Mouse (Mus musculus): ENCODE measurements around the gene Amz1.

Amz1 gene

DNA sequence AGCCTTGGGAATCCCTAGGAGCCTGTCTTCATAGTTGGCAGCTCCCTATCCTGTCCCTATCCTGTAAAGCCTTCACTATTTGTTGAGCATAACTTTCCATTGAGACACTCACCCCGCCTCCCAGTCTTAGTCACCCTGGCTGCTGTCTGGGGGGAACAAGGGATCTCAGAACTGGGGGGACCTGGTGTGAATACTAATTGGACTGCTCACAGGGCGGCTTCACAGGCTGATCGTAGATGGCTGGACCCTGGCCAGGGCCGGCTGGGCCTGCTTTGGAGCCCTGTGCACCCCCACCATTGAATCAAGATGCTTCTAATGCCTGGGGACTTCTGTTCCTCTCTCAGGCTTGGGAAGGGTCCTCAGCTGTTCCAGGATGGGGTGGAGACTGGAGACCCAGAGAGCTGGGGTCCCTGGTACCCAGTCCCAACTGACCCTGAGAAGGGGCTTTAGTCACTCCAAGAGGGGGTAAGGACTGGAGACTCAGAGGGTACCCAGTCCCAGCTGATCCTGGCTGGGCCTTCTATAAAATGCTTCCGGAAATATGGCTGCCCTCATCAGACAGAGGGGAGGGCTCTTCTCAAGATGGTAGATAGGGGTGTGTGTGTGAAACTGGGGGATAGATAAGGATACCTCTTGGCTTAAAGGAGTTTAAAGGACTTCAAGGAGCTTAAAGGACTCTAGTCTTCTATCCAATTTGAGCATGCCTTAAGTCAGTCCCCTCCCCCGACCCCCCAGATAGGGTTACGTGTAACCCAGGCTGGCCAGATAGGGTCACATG is 2.3 kb downstream of the Amz1 start:
- DNase-seq (ENCODE audit: low read depth): no peak

DNA sequence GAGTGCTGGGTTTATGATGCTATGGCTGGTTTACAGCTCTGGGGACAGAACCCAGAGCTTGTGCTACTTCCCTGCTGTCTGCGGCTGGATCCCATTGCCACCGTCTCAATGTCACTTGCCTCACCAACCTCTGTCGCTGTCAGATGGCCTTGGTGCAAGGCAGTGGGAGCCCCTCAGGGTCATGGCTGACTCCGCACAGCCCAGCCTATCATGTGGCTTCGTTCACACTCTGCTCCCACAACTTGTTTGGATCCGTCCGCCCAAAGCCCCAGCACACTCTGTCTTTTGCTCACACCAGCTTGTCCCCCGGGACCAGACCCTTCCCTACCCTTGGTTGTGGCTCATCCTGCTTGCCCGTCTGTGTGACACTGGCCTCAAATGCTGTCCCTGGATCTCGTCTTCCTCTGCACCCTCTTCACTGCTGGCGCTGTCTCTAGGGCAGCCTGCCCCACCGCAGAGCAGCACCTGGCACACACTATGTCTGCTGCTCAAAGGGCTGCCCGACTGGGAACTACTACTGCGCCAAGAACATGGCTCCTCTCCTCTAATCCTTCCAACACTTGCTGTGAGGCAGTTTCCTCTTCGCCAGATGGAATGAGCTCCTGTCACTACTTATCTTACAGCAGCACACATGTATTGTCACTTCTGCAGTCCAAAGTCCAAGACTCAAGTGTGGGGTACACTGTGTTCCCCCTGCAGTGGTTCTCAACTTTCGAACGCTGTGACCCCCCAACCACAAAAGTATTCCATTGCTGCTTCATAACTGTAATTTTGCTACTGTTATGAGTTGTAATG is 3.2 kb downstream of the Amz1 start:
- DNase-seq (ENCODE audit: low read depth): no peak

DNA sequence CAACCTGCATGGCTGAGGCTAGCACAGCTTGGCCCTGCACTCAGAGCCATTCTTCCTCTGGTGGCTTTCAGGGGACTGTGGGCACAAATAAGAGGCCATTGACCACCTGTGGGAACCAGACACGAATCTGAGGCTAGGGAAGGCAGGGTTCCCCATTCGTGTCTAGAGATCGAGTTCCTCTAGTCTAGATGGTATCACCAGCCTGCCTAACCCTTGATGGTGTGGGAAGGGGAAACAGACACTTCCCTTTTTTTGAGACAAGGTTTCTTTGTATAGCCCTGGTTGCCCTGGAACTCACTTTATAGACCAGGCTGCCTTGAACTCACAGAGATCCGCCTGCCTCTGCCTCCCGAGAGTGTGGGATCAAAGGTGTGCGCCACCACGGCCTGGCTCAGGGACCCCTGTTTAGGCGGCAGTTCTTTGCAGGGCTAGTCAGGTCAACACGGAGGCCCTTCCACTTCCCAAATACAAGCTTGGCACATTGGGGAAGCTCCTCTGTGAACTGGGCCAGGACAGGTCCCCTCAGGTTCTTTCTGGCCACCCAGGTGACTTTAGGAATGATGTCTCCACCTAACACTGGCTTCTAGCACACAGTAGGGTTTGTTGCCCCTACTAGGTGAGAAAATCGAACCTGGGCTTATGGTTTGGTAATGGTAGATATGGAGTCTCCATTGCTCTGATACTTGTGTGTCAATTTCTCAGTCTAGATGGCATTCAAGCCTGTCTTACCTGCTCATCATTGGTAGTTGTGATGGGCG is 7.3 kb downstream of the Amz1 start:
- no peak for DNase-seq (ENCODE audit: low read depth)

DNA sequence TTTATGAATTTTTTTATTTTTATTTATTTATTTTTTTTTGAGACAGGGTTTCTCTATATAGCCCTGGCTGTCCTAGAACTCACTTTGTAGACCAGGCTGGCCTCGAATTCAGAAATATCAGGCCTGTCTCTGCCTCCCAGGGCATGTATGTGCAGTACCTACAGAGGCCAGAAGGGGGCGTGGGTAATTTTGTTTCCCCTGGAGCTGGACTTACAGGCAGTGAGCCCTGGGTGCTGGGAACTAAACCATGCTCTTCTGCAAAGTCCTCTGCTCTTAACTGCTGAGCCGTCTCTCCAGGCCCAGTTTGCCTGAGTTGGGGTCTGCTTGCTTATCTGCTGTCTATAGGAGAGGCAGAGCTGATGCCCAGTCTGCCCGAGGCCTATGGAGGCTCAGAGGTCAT is 8.3 kb downstream of the Amz1 start:
- peak; percentile 67 for DNase-seq (ENCODE audit: low read depth)

DNA sequence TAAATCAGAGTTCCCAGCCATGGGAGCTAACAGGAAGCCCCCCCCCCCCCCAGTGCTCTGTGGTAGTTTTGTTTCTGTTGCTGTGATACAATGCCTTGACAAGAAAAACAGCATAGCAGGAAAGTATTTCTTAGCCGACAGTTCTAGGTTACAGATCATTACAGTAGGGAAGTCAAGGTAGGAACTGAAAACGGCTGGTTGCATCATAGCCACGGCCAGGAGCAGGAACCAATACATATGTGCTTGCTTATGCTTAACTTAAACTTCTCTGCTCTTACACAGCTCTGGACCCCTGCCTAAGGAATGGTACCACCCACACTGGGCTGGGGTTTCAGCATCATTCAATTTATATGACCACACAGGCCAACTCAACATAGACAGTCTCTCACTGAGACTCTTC is 9.4 kb downstream of the Amz1 start:
- DNase-seq (ENCODE audit: low read depth): no peak

DNA sequence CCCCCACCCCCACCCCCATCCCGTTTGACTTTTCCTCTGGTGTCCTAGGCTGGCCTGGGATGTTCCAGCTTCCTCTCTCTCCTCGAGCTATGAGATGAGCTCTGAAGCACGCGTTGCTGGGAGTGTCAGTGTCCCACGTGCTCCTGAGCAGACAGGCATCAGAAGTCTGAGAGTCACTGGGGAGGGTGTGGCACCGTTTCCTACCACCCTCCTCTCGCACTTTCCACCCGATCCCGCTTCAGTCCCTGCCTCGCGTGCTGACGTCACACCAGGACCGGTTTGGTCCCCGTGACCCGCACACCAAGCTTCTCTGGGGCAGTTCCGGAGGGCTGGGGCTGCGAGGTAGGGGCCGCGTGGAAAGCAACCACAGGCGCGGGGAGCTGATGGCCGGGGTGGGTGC is 11.4 kb downstream of the Amz1 start:
- peak; percentile 65 for DNase-seq (ENCODE audit: low read depth)

DNA sequence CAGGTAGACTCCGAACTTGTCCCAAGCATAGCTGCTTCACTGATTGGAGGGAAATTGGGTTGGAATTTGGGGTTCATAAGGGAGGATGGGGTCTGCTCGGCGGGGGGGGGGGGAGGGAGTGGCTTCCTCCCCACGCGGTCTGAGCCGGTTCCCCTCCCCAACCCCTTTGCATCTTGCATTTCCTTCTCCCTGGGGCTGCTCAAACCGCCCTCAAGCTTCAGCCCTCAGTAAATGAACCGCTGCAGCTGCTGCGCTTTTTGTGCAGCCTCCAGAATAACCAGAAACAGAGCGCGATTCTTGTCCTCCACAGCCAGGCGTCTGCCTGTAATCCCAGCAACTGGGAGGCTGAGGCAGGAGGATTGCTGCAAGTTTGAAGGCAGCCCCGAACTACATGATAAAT is 12.2 kb downstream of the Amz1 start:
- DNase-seq (ENCODE audit: low read depth): peak; percentile 37

DNA sequence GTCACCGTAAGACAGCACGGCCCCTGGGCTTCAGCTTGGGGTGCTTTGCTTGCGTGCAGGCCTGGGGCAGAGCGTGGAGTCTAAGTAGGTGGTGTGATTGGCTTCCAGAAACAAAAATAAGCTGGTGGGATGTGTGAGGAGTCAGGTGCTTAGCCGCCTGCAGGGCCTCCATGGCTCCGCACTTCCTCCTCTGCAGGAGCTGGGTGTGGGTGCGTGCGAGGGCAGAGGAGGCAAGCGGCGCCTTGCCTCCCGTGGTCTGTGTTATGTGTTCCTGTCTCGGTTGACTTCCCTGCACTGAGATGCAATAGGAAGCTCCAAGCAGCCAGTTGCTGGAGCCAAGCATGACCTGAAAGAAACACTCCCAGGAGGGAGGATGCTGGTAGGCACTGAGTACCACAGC is 15.9 kb downstream of the Amz1 start:
- DNase-seq (ENCODE audit: low read depth): no peak

DNA sequence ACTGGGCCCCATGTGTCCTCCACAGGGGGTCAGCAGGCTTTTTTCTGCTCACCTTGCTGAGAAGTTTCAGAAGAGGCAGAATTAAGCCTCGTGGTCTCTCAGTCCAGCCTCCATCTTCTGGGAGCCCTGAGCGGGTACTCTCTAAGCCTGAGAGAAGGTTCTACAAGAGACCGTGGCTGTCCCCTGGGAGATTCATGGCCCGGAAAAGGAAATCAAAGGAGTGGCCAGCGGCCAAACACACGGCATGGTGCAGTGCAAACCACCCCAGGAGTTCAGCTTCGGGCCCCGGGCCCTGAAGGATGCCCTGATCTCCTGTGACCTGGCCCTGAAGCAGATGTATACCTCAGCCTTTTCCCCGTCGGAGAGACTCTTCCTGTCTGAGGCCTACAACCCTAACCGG is 17.1 kb downstream of the Amz1 start:
- no peak for DNase-seq (ENCODE audit: low read depth)

DNA sequence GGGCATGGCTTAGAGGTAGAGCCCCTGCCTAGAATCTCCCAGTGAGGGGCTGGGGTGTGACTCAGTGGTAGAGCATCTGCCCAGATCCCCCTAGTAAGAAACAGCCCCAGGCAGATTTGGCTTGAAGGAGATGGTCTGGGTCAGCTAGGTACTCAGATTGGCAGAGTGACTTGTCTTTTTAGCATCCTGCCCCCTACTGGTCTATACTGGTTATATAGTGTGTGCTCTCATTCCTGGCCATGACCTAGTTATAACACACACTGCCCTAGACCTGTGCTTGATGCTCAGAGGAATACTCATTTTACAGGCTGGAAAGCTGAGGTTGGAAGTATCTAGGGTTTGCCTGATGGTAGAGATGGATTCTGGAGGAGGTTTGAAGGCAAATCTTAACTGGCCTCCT is 17.9 kb downstream of the Amz1 start:
- DNase-seq (ENCODE audit: low read depth): peak; percentile 50

DNA sequence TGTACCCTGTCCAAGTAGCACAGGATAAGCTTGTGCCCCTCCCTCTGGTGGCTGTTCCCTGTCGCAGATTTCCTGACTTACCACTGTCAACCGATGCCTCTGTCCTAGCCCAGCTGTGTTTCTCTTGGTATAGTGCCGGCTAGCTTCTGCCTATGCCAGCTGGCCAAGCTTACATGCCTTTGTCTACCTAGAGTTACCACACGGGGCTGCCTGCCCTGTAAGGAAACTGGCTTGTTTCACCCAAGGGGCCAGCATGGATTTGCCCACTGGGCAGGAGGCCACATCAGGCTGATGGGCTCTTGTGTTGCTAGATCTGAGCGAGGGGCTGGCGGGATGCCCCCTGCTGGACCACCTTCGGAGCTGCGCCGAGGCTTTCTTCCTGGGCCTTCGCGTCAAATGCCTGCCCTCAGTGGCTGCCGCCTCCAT is 19.8 kb downstream of the Amz1 start:
- no peak for DNase-seq (ENCODE audit: low read depth)

DNA sequence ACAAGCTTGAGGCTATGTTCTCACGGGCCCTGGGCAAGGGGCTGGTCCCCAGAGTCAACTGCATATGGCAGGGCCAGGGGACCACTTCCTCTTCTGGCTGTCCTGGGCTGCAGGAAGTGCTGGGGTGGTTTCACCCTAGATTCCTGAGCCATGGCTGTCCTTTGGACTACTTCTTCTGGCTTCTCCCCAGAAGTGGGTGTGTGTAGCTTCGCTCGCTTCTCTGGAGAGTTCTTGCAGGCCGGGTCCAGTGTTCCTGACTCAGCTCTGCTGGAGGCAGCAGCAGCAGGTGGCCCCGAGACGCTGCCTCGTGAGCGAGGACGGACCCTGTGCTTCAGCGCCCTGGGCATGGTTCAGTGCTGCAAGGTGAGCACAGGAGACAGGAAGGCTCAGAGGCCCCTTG is 24.5 kb downstream of the Amz1 start:
- no peak for DNase-seq (ENCODE audit: low read depth)

DNA sequence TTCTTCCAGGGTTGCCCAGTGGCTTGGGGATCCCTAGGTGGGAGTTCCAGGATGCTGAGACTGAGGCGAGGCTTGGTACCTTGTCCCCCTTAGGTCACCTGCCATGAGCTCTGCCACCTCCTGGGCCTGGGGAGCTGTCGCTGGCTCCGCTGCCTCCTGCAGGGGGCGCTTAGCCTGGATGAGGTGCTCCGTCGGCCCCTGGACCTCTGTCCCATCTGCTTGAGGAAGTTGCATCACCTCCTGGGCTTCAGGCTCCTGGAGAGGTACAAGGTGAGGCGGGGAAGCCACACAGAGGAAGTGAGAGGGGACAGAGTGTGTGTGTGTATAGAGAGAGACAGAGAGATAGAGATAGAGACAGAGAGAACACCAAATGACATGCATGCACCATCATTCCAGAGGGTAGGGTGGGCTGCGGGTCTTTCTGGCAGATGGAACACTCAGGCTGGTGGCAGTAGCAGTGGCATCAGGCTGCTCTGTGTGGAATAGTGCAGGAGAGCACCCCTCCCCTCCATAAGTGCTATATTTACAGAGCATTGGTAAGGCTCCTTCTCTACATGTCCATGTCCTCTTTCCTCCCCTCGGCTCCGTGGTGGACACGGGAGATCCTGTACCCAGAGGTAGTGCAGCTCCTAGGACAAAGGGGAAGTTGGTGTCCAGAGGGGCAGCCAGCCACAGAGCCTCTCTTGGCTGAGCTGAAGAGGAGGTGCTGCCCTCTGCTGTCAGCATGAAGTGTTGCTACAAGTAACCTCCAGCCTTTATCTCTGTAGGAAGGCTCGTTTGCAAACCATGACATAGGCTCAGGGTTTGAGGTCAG is 25.3 kb downstream of the Amz1 start:
- DNase-seq (ENCODE audit: low read depth): peak; percentile 80

DNA sequence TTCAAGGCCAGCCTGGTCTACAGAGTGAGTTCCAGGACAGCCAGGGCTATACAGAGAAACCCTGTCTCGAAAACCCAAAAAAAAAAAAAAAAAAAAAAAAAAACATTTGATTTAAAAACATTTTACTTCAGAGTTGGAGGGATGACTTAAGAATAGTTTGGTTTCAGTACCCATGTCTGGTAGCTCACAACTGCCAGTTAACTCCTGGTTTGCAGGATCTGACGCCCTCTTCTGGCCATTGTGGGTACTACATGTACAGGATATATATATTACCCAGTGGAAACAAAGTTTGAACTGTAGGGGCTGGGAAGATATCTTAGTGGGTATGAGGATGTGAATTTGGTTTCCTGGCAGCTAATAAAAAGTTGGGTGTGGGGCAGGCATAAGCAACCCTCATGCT is 27.0 kb downstream of the Amz1 start:
- DNase-seq (ENCODE audit: low read depth): peak; percentile 68

DNA sequence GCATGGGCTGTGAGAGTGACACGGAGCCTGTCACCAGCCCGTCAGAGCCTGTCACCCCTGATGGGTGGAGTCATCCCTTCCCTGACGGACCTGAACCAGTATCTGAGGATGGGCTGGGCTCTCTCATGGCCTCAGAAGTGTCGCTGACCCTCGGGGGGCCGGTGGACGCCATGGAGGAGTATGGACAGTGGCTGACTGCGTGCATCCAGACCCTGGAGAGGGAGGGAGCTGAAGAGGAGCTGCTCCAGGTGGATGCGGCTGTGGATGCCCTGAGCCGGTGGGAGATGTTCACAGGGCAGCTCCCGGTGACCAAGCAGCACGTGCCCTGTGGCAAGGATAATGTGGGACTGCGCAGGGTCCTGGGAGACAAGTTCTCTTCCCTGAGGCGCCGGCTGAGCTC is 28.1 kb downstream of the Amz1 start:
- no peak for DNase-seq (ENCODE audit: low read depth)

DNA sequence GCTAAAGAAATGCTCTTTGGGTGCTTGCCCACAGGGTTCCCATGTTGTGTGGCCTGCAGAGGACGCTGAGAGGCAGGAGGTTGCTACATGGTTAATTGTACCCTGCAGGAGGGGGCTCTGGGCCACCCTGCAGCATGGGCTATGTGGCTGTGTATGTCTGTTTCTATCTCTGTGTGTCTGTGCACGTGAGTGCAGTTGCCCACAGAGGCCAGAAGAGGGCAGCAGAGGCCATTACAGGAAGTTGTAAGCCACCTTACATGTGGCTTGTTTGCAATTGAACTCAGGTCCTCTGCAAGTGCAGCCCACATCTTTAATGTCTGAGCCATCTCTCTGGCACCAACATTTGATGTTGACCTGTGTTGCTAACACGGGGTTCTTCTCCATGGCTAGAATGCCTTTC is 28.7 kb downstream of the Amz1 start:
- no peak for DNase-seq (ENCODE audit: low read depth)

DNA sequence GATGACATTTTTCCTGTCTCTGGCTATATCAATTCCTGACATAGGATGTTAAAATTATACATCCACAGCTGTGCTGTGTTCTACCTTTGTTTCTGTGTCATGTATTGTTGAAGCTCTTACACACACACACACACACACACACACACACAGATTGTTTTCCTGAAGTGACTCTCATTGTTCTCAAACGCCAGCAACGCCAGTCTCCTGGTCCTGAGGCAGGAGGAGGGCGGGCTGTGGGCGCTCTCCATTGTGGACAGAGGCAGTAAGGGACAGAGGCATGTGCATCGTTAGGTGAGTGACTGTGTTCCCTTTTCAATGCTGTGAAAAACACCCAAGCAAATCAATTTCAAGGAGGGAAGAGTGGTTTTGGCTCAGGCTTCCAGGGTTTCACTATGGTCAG is 29.3 kb downstream of the Amz1 start:
- DNase-seq (ENCODE audit: low read depth): no peak

DNA sequence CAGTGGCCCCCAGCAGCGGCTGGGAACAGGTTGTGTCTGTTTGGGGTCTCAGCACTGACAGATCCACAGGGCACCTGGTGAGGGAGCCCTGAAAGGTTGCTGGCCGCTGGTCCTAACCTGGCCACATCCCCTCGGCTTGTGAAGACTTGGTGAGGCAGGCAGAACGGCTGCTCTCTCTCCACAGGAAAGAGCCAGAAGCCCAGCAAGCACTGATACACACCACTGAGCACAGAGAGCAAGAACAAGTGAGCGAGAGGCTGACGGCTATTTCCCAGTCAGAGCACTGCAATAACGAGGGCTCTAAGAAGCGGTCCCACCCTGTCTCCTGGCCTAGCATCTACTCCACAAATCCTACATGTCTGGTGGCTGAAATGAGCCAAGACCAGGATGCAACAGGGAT is 34.9 kb downstream of the Amz1 start:
- no peak for DNase-seq (ENCODE audit: low read depth)

DNA sequence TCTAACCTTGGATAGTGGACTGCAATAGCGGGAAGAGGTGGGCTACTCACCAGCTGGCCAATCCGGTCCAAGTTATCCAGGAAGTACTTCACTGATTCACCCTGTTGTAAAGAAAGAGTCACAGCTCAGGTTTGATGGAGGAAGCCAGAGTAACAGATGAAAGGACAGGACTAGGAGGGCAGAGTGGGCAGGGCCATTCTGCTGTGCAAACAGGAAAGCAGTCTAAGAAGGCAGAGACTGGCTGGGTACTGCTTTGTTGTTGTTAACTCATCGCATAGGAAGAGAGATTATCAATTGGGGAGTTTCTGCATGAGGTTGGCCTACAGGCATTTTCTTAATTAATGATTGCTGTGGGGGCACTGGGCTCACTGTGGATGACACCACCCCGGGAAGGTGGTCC is 38.6 kb downstream of the Amz1 start:
- no peak for DNase-seq (ENCODE audit: low read depth)

DNA sequence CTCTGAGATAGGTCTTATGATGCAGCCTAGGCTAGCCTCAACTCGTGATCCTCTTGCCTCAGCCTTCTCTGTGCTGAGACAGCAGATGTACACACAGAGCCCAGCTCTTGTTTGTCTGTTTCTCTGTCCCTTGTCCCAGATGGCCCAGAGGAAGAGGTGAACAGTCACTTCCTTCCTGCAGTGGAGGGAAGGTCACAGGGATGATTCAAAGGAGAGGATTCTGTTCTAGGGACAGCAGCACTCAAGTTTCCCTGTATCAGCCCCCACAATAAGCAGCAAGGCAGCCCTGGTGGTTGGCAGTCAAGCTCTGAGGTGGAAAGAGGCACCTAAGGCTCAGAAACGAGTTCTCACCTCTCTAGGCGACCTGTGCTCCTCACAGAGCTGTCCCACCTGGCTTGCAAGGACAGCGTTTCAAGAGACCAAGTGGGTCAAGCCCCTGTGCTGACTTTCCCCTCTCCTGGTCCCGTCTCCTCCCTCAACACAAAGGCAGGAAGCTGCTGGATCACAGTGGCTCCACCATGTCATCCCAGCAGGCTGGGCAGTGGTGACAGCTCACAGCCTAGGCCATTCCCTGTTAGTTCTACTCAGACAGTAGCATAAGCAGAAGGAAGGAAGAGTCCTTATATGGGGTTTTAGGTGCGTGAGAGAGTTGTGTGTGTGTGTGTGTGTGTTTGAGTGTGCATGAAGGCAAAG is 41.1 kb downstream of the Amz1 start:
- DNase-seq (ENCODE audit: low read depth): no peak

DNA sequence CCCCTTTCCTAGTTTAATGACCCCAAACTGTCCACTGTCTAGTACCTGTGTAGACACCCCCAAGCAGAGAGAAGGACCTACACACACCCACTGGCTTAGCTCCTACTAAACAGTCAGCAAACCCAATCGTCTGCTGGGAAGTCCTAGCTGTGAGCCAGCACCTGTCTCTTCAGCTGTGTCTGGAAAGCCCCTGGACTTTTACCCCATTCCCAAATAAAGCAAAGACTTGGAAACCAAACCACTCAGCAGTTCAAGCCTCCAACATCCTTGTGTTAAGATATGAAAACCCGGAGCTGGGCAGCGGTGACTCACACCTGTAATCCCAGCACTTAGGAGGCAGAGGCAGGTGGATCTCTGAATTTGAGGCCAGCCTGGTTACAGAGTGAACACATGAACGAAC is 42.6 kb downstream of the Amz1 start:
- DNase-seq (ENCODE audit: low read depth): no peak
